Mouse (Mus musculus) olfactory bulb, adult 2 months (tissue): ENCODE measurements at regions not wholly inside any gene's neighbourhood (a gene's known extent, or its start where the extent isn't known, plus 50 kb on each side); places are given as distances from the start of the nearest gene placed in this dataset.

ENCODE experiments used
- H3K27ac ChIP-seq: fragments of 200-500 bp; 2 replicates; pipeline ENCODE4 v1.5.1; 2012; ENCODE audit warnings: low read depth, low read length; ENCODE audit not compliant: insufficient read depth
- H3K4me1 ChIP-seq: fragments of 200-500 bp; 2 replicates; pipeline ENCODE4 v1.6.1; 2012; ENCODE audit warnings: low read length; ENCODE audit not compliant: control insufficient read depth, insufficient read depth
- H3K4me3 ChIP-seq: fragments of 200-500 bp; 2 replicates; pipeline ENCODE4 v1.5.1; 2012; ENCODE audit warnings: mild to moderate bottlenecking, low read depth, low read length, moderate library complexity; ENCODE audit not compliant: insufficient read depth
- CTCF ChIP-seq: fragments of 200-500 bp; IDR thresholded peaks from 2 replicates; pipeline ENCODE4 v1.5.1; 2012; ENCODE audit warnings: low read depth, mild to moderate bottlenecking, low read length, moderate library complexity; ENCODE audit not compliant: insufficient read depth
- POLR2A ChIP-seq: fragments of 200-500 bp; IDR thresholded peaks from 2 replicates; pipeline ENCODE4 v1.6.1; 2012; ENCODE audit warnings: mild to moderate bottlenecking, low read depth, low read length, moderate library complexity; ENCODE audit not compliant: insufficient read depth
- WGBS: fragments of 180-500 bp; shearing (Covaris S2); methylation state at CpG from one replicate; pipeline ENCODE4 v1.1.7; 2018; 5-methylcytosine and 5-hydroxymethylcytosine counted together

GRCm38 (mm10) chr11:109088488-109089252, 55.5 kb downstream of the E030025P04Rik start:
- WGBS = 55% methylated on average over 11 of the region's 11 CpGs
- peak overlapping the region; percentile 41 for H3K27ac ChIP-seq
- peaks cover 7% of the 10 kb centered on the region for H3K4me1 ChIP-seq
- H3K4me3 ChIP-seq = no peak overlapping the region
- TF ChIP-seq POLR2A = no peak
- no peak for TF ChIP-seq CTCF

- H3K27ac ChIP-seq = no peak overlapping the region
- 95% methylated on average over 4 of the region's 4 CpGs for WGBS
- no peak for TF ChIP-seq CTCF
- TF ChIP-seq POLR2A = no peak
- H3K4me1 ChIP-seq = peaks cover 7% of the 10 kb centered on the region
- no peak overlapping the region for H3K4me3 ChIP-seq
Observed at GRCm38 (mm10) chr11:109081957-109082356, 62.2 kb downstream of the E030025P04Rik start.

GRCm38 (mm10) chr11:109081454-109081853, 62.7 kb downstream of the E030025P04Rik start:
- 87% methylated on average over 10 of the region's 10 CpGs for WGBS

GRCm38 (mm10) chr11:109080847-109081415, 63.2 kb downstream of the E030025P04Rik start:
- no peak overlapping the region for H3K4me3 ChIP-seq
- WGBS = 91% methylated on average over 9 of the region's 9 CpGs
- TF ChIP-seq CTCF (no peak), POLR2A (no peak)
- H3K4me1 ChIP-seq = peaks cover 9% of the 10 kb centered on the region
- no peak overlapping the region for H3K27ac ChIP-seq

More at GRCm38 (mm10) chr11:109081454-109081853, 62.7 kb downstream of the E030025P04Rik start:
- H3K4me1 ChIP-seq = peaks cover 9% of the 10 kb centered on the region
- TF ChIP-seq POLR2A (no peak), CTCF (no peak)
- H3K27ac ChIP-seq = no peak overlapping the region
- no peak overlapping the region for H3K4me3 ChIP-seq

- WGBS = 65% methylated on average over 4 of the region's 4 CpGs
- Histone ChIP-seq H3K4me1 (peaks cover 9% of the 10 kb centered on the region), H3K27ac (no peak overlapping the region), H3K4me3 (no peak overlapping the region)
- no peak for TF ChIP-seq POLR2A
- no peak for TF ChIP-seq CTCF
Observed at GRCm38 (mm10) chr11:109079466-109079865, 64.7 kb downstream of the E030025P04Rik start.

GRCm38 (mm10) chr11:109076587-109077417, 67.4 kb downstream of the E030025P04Rik start:
- 0 out of 2 replicates have a peak overlapping the region, but pooled peaks have one; percentile 7 for H3K27ac ChIP-seq
- TF ChIP-seq POLR2A (no peak), CTCF (no peak)
- WGBS = 63% methylated on average over 19 of the region's 19 CpGs
- H3K4me3 ChIP-seq = no peak overlapping the region
- H3K4me1 ChIP-seq = peaks cover 7% of the 10 kb centered on the region

- TF ChIP-seq POLR2A = no peak
- TF ChIP-seq CTCF = no peak
- Histone ChIP-seq H3K4me1 (peaks cover 9% of the 10 kb centered on the region), H3K4me3 (no peak overlapping the region), H3K27ac (no peak overlapping the region)
- WGBS = 70% methylated on average over 2 of the region's 2 CpGs
Observed at GRCm38 (mm10) chr11:109071340-109071739, 72.8 kb downstream of the E030025P04Rik start.

GRCm38 (mm10) chr11:109070412-109070811, 73.8 kb downstream of the E030025P04Rik start:
- Histone ChIP-seq H3K27ac (no peak overlapping the region), H3K4me1 (peaks cover 9% of the 10 kb centered on the region), H3K4me3 (no peak overlapping the region)
- TF ChIP-seq CTCF (no peak), POLR2A (no peak)
- WGBS = 81% methylated on average over 9 of the region's 9 CpGs
